27 mouse cellular contexts compared by ENCODE assay signal in genomic region chr15:97741662-97742061, GRCm38 (mm10). TPM values are rescaled to one million over a fixed set of nuclear protein-coding genes. Genes with fewer than 3 reads are reported as not detected.
A peak's percentile ranks its signal among the peaks of the same experiment; 100 is the strongest.
DNase-seq lines count a peak whose midpoint lies in the region; ATAC-seq and TF ChIP-seq lines count a peak whose summit lies in the region.
"Had no signal": no experiment of that assay in that cellular context is flagged by ENCODE, and none has a peak within 500 bp of the region (broad histone marks: within the 10 kb centered on the region; RNA-seq: fewer than 3 reads in every experiment).

No protein-coding gene starts in this region.

- WGBS in heart, embryonic 11.5 days (ENCODE audit: insufficient replicate concordance) = 72% methylated on average over 12 of the region's 12 CpGs
- WGBS in hindbrain, postnatal 0 days = 77% methylated on average over 12 of the region's 12 CpGs
- 86% methylated on average over 12 of the region's 12 CpGs for WGBS in hindbrain, embryonic 13.5 days

- H3K9ac ChIP-seq in heart, embryonic 11.5 days (ENCODE audit: low read depth, low read length) = no peak overlapping the region
- H3K9ac ChIP-seq in hindbrain, postnatal 0 days (replicated peaks; ENCODE audit: low read length) = no peak overlapping the region
- H3K9ac ChIP-seq in hindbrain, embryonic 13.5 days = no peak overlapping the region
- H3K9ac ChIP-seq: stomach, embryonic 15.5 days had no signal

- no peak overlapping the region for H3K4me2 ChIP-seq in heart, embryonic 11.5 days
- no peak overlapping the region for H3K4me2 ChIP-seq in hindbrain, postnatal 0 days (ENCODE audit: low read depth, low read length)
- no peak overlapping the region for H3K4me2 ChIP-seq in hindbrain, embryonic 13.5 days
- H3K4me2 ChIP-seq: liver, embryonic 11.5 days; stomach, embryonic 15.5 days had no signal

- H3K9me3 ChIP-seq in heart, embryonic 11.5 days (replicated peaks; ENCODE audit: control insufficient read depth, low read length) = 0 out of 2 replicates have a peak, but pooled peaks cover 2% of the 10 kb centered on the region
- H3K9me3 ChIP-seq in hindbrain, postnatal 0 days (ENCODE audit: low read length) = no peaks in the 10 kb centered on the region
- H3K9me3 ChIP-seq in hindbrain, embryonic 13.5 days = no peaks in the 10 kb centered on the region
- H3K9me3 ChIP-seq: embryonic facial prominence, embryonic 10.5 days; stomach, embryonic 15.5 days had no signal

- H3K4me3 ChIP-seq in heart, embryonic 11.5 days (ENCODE audit: low read depth, low read length) = no peak overlapping the region
- no peak overlapping the region for H3K4me3 ChIP-seq in hindbrain, postnatal 0 days (ENCODE audit: low read length)
- no peak overlapping the region for H3K4me3 ChIP-seq in hindbrain, embryonic 13.5 days
- H3K4me3 ChIP-seq: embryonic facial prominence, embryonic 10.5 days; left cerebral cortex, adult 2 months; myocyte; stomach, embryonic 15.5 days had no signal

- no peak for TF ChIP-seq CTCF in hindbrain, postnatal 0 days (IDR thresholded peaks at IDR 0.05; ENCODE audit: low read depth)

- intact Hi-C loops in heart, postnatal 36 days (cut with DNase I) = no loop called here

- peaks cover 31% of the 10 kb centered on the region for H3K4me1 ChIP-seq in heart, embryonic 11.5 days (ENCODE audit: control insufficient read depth, insufficient read depth, low read length)
- H3K4me1 ChIP-seq in hindbrain, postnatal 0 days (ENCODE audit: insufficient read depth, low read length) = peaks cover 3% of the 10 kb centered on the region; the same call in 1 of the 2 replicates
- peaks cover 21% of the 10 kb centered on the region for H3K4me1 ChIP-seq in hindbrain, embryonic 13.5 days (replicated peaks)

- H3K36me3 ChIP-seq in heart, embryonic 11.5 days (ENCODE audit: control insufficient read depth, insufficient read depth, low read length) = no peaks in the 10 kb centered on the region
- no peaks in the 10 kb centered on the region for H3K36me3 ChIP-seq in hindbrain, postnatal 0 days (ENCODE audit: insufficient read depth, low read length)
- H3K36me3 ChIP-seq in hindbrain, embryonic 13.5 days = no peaks in the 10 kb centered on the region
- H3K36me3 ChIP-seq: embryonic facial prominence, embryonic 10.5 days; stomach, embryonic 15.5 days had no signal

- peak overlapping the region; percentile 35; the same call in 1 of the 2 replicates for H3K27ac ChIP-seq in heart, embryonic 11.5 days (ENCODE audit: low read depth, low read length)
- H3K27ac ChIP-seq in hindbrain, postnatal 0 days = peak overlapping the region; percentile 36; the same call in 1 of the 2 replicates
- H3K27ac ChIP-seq in hindbrain, embryonic 13.5 days = no peak overlapping the region
- H3K27ac ChIP-seq: embryonic facial prominence, embryonic 10.5 days; left cerebral cortex, adult 2 months; stomach, embryonic 15.5 days had no signal

- no peak for ATAC-seq in heart, embryonic 11.5 days (replicated peaks; ENCODE audit: insufficient number of reproducible peaks, low FRiP score, low TSS enrichment)
- ATAC-seq in hindbrain, postnatal 0 days = no peak
- no peak for ATAC-seq in hindbrain, embryonic 13.5 days (ENCODE audit: low FRiP score)
- ATAC-seq in cerebellum, adult (ENCODE audit: insufficient number of reproducible peaks, low FRiP score, low TSS enrichment) = no peak
- ATAC-seq: inflammation-experienced regulatory T-cells, adult 6 months had no signal

- no peak for DNase-seq in heart, postnatal 36 days
- no peak for DNase-seq in hindbrain, postnatal 0 days (ENCODE audit: low spot score)
- peak; percentile 47 for DNase-seq in thymus, postnatal 0 days (ENCODE audit: low spot score)
- DNase-seq in thymus, postnatal 10 days (ENCODE audit: low spot score in 2 of 2) = no peak
- DNase-seq in frontal cortex, postnatal 10 days (ENCODE audit: low spot score in 2 of 2) = no peak
- DNase-seq: adrenal gland, adult 2 months; cerebellum, adult 9-10 months; gastrocnemius, postnatal 25 days; kidney, adult 8-10 months; kidney, postnatal 14 days; layer of hippocampus, adult 9-11 months; lung, adult 18-20 months; lung, postnatal 14 days; midbrain, embryonic 14.5 days; right cerebral cortex, postnatal 14 days; spleen, adult 18-20 months had no signal

- H3K27me3 ChIP-seq in heart, embryonic 11.5 days (ENCODE audit: control insufficient read depth, insufficient read depth, low read length) = no peaks in the 10 kb centered on the region
- no peaks in the 10 kb centered on the region for H3K27me3 ChIP-seq in hindbrain, postnatal 0 days (ENCODE audit: insufficient read depth, low read length)
- no peaks in the 10 kb centered on the region for H3K27me3 ChIP-seq in hindbrain, embryonic 13.5 days
- H3K27me3 ChIP-seq: stomach, embryonic 15.5 days had no signal

RNA-seq across cellular contexts. Expression of gene Endou, which starts 10.5 kb away (rescaled TPM):
- 0.20 TPM in 1 of 2 replicates, not detected in the other for polyA plus RNA-seq in heart, embryonic 11.5 days (2014; fragmentation: Nextera tagmentation; extraction: Ambion mirVana)
- total RNA-seq in heart, postnatal 36 days (2021) = 1 to 10 TPM; 1.3 to 2.2 TPM
- total RNA-seq in hindbrain, postnatal 0 days (2014; rRNA removed) = 0.10 TPM in 1 of 2 replicates, not detected in the other
- polyA plus RNA-seq in hindbrain, postnatal 0 days (2015; fragmentation: Nextera tagmentation; extraction: Ambion mirVana) = 0.44 and 0.49 TPM in 2 replicates
- polyA plus RNA-seq in hindbrain, embryonic 13.5 days (2015; fragmentation: Nextera tagmentation; extraction: Ambion mirVana) = 0.21 and 0.29 TPM in 2 replicates
- 159 and 186 TPM in 2 replicates for polyA plus RNA-seq in thymus, postnatal 0 days (2015; fragmentation: Nextera tagmentation; extraction: Ambion mirVana)
- polyA plus RNA-seq: forebrain, embryonic 11.5 days; inflammation-experienced regulatory T-cells, adult 6 months; liver, embryonic 11.5 days; neural tube, embryonic 14.5 days had no signal

RNA-seq across cellular contexts. Expression of gene Rapgef3, which starts 26.1 kb away (rescaled TPM):
- polyA plus RNA-seq in heart, embryonic 11.5 days (2014; fragmentation: Nextera tagmentation; extraction: Ambion mirVana) = 8.3 and 8.5 TPM in 2 replicates
- total RNA-seq in heart, postnatal 36 days (2021) = 10 to 100 TPM; 25.4 to 27.4 TPM
- 26.4 and 41.9 TPM in 2 replicates for total RNA-seq in hindbrain, postnatal 0 days (2014; rRNA removed)
- 10.3 and 12.2 TPM in 2 replicates for polyA plus RNA-seq in hindbrain, postnatal 0 days (2015; fragmentation: Nextera tagmentation; extraction: Ambion mirVana)
- 10.4 and 10.8 TPM in 2 replicates for polyA plus RNA-seq in hindbrain, embryonic 13.5 days (2015; fragmentation: Nextera tagmentation; extraction: Ambion mirVana)
- polyA plus RNA-seq in thymus, postnatal 0 days (2015; fragmentation: Nextera tagmentation; extraction: Ambion mirVana) = 61.7 and 72.6 TPM in 2 replicates
- polyA plus RNA-seq: inflammation-experienced regulatory T-cells, adult 6 months had no signal

RNA-seq across cellular contexts. Expression of gene Rpap3, which starts 36.0 kb away (rescaled TPM):
- polyA plus RNA-seq in heart, embryonic 11.5 days (2014; fragmentation: Nextera tagmentation; extraction: Ambion mirVana) = 30.4 and 30.5 TPM in 2 replicates
- total RNA-seq in heart, postnatal 36 days (2021) = 10 to 100 TPM; 13.1 to 15.7 TPM
- total RNA-seq in hindbrain, postnatal 0 days (2014; rRNA removed) = 14.1 and 19.2 TPM in 2 replicates
- polyA plus RNA-seq in hindbrain, postnatal 0 days (2015; fragmentation: Nextera tagmentation; extraction: Ambion mirVana) = 38.1 and 41.6 TPM in 2 replicates
- 35.6 TPM in 2 replicates for polyA plus RNA-seq in hindbrain, embryonic 13.5 days (2015; fragmentation: Nextera tagmentation; extraction: Ambion mirVana)
- polyA plus RNA-seq in thymus, postnatal 0 days (2015; fragmentation: Nextera tagmentation; extraction: Ambion mirVana) = 31.1 and 31.7 TPM in 2 replicates

RNA-seq across cellular contexts. Expression of gene Slc48a1, which starts 36.7 kb away (rescaled TPM):
- polyA plus RNA-seq in heart, embryonic 11.5 days (2014; fragmentation: Nextera tagmentation; extraction: Ambion mirVana) = 45.1 and 51.1 TPM in 2 replicates
- 10 to 100 TPM; 73.3 to 84.1 TPM for total RNA-seq in heart, postnatal 36 days (2021)
- 84.4 and 89.3 TPM in 2 replicates for total RNA-seq in hindbrain, postnatal 0 days (2014; rRNA removed)
- polyA plus RNA-seq in hindbrain, postnatal 0 days (2015; fragmentation: Nextera tagmentation; extraction: Ambion mirVana) = 140 and 152 TPM in 2 replicates
- 59.8 and 62.9 TPM in 2 replicates for polyA plus RNA-seq in hindbrain, embryonic 13.5 days (2015; fragmentation: Nextera tagmentation; extraction: Ambion mirVana)
- polyA plus RNA-seq in thymus, postnatal 0 days (2015; fragmentation: Nextera tagmentation; extraction: Ambion mirVana) = 44.5 and 48.3 TPM in 2 replicates

Comparison
In these comparisons a context has a peak if more than half of its experiments do, and no peak if none do; other contexts are left out.
1. RNA of gene Endou, which starts 10.5 kb away (polyA plus RNA-seq): 159 to 186 TPM in thymus, postnatal 0 days; 0.44 to 0.49 TPM in hindbrain, postnatal 0 days, 0.21 to 0.29 TPM in hindbrain, embryonic 13.5 days and 0.20 TPM in heart, embryonic 11.5 days; every median in the first group is over 100 times any median in the second.